Mouse (Mus musculus) lung, postnatal 0 days (tissue): ENCODE measurements around the gene Dalrd3. TPM values are rescaled to one million over a fixed set of nuclear protein-coding genes. Genes with fewer than 3 reads are reported as not detected.

Experiments used
- ATAC-seq: fragments of 200-750 bp; cut with Nextera tagmentation; 2 replicates; pipeline ENCODE4 v1.8.0; 2017; ENCODE audit warnings: moderate library complexity
- DNase-seq: peaks from one replicate; pipeline ENCODE4 v3.0.0-alpha.2; 2016; ENCODE audit warnings: low spot score
- H3K27ac ChIP-seq: fragments of 300-500 bp; sonication (generic); 2 replicates; pipeline ENCODE4 v1.5.1; 2014; ENCODE audit warnings: antibody characterized with exemption, mild to moderate bottlenecking, low read length, mixed read lengths
- H3K27me3 ChIP-seq: fragments of 300-500 bp; sonication (generic); replicated peaks from 2 replicates; pipeline ENCODE4 v1.6.1; 2014; ENCODE audit warnings: low read length, mixed read lengths; ENCODE audit not compliant: insufficient read depth
- H3K36me3 ChIP-seq: fragments of 300-500 bp; sonication (generic); 2 replicates; pipeline ENCODE4 v1.6.1; 2014; ENCODE audit warnings: low read length, mixed read lengths; ENCODE audit not compliant: insufficient read depth
- H3K4me1 ChIP-seq: fragments of 300-500 bp; sonication (generic); 2 replicates; pipeline ENCODE4 v1.6.1; 2014; ENCODE audit warnings: antibody characterized with exemption, low read depth, low read length, mixed read lengths; ENCODE audit not compliant: insufficient read depth
- H3K4me2 ChIP-seq: fragments of 300-500 bp; sonication (generic); replicated peaks from 2 replicates; pipeline ENCODE4 v1.6.1; 2014; ENCODE audit warnings: low read depth, mild to moderate bottlenecking, low read length, moderate library complexity, mixed read lengths
- H3K4me3 ChIP-seq: fragments of 300-500 bp; sonication (generic); 2 replicates; pipeline ENCODE4 v1.5.1; 2014; ENCODE audit warnings: low read depth, low read length
- H3K9ac ChIP-seq: fragments of 300-500 bp; sonication (generic); replicated peaks from 2 replicates; pipeline ENCODE4 v1.6.1; 2014; ENCODE audit warnings: low read depth, mild to moderate bottlenecking
- H3K9me3 ChIP-seq: fragments of 300-500 bp; sonication (generic); 2 replicates; pipeline ENCODE4 v1.6.1; 2016; ENCODE audit warnings: low read length, mixed read lengths
- CTCF ChIP-seq: IDR thresholded peaks from 2 replicates; pipeline ENCODE4 v1.5.1; 2016; ENCODE audit warnings: antibody characterized with exemption, mild to moderate bottlenecking
- EP300 ChIP-seq: IDR thresholded peaks from 2 replicates; pipeline ENCODE4 v1.6.1; 2016; ENCODE audit warnings: antibody characterized with exemption, mild to moderate bottlenecking, control low read depth
- WGBS: fragments of 180-500 bp; shearing (Covaris S2); extraction: QIAGEN DNeasy Blood & Tissue Kit; methylation state at CpG from one replicate; pipeline ENCODE4 v1.1.7; 2014; 5-methylcytosine and 5-hydroxymethylcytosine counted together
- polyA plus RNA-seq: library from polyadenylated mRNA; unstranded; fragments of >200 nt; fragmentation: Nextera tagmentation; extraction: Ambion mirVana; gene quantifications from 2 replicates; pipeline ENCODE4 v1.2.1, GENCODE M21; 2015

Gene Dalrd3
- polyA plus RNA-seq, 1 experiment from 2014 or later, result 74.0 TPM

- no peak for DNase-seq
- 0 out of 2 replicates have a peak, but pooled peaks cover 6% of the 10 kb centered on the region for H3K4me1 ChIP-seq
- WGBS, result 77% methylated on average over 37 of the region's 37 CpGs
- H3K9ac ChIP-seq, result no peak overlapping the region
- ATAC-seq, result no peak
- peaks cover 11% of the 10 kb centered on the region for H3K36me3 ChIP-seq
- no peak for TF ChIP-seq EP300
- TF ChIP-seq CTCF, result no peak
- no peaks in the 10 kb centered on the region for H3K9me3 ChIP-seq
- H3K27ac ChIP-seq, result no peak overlapping the region
- H3K4me3 ChIP-seq, result no peak overlapping the region
- no peaks in the 10 kb centered on the region for H3K27me3 ChIP-seq
- H3K4me2 ChIP-seq, result no peak overlapping the region
These were observed 5.9 kb downstream of the Dalrd3 start for GRCm38 (mm10) chr9:108575321-108576297.

- peaks cover 5% of the 10 kb centered on the region for H3K36me3 ChIP-seq
- H3K9me3 ChIP-seq, result no peaks in the 10 kb centered on the region
- peak overlapping the region; percentile 95; the same call in 1 of the 2 replicates for H3K4me2 ChIP-seq
- 0 out of 2 replicates have a peak, but pooled peaks cover 6% of the 10 kb centered on the region for H3K4me1 ChIP-seq
- H3K4me3 ChIP-seq, result no peak overlapping the region
- H3K9ac ChIP-seq, result no peak overlapping the region
- TF ChIP-seq CTCF, result no peak
- TF ChIP-seq EP300, result no peak
- ATAC-seq (no peak), DNase-seq (no peak)
- H3K27me3 ChIP-seq, result no peaks in the 10 kb centered on the region
- H3K27ac ChIP-seq, result no peak overlapping the region
- 49% methylated on average over 6 of the region's 6 CpGs for WGBS
These were observed 7.3 kb downstream of the Dalrd3 start for GRCm38 (mm10) chr9:108577025-108577424.

GRCm38 (mm10) chr9:108577934-108578544 is 8.4 kb downstream of the Dalrd3 start:
- 0 out of 2 replicates have a peak, but pooled peaks cover 6% of the 10 kb centered on the region for H3K4me1 ChIP-seq
- H3K36me3 ChIP-seq, result no peaks in the 10 kb centered on the region; the same call in 1 of the 2 replicates
- H3K4me3 ChIP-seq, result peak overlapping the region; percentile 75
- no peaks in the 10 kb centered on the region for H3K9me3 ChIP-seq
- 1% methylated on average over 24 of the region's 24 CpGs for WGBS
- no peak; the same call in 1 of the 2 replicates for TF ChIP-seq EP300
- no peak for TF ChIP-seq CTCF
- ATAC-seq, result peak; percentile 36
- no peaks in the 10 kb centered on the region for H3K27me3 ChIP-seq
- H3K27ac ChIP-seq, result peak overlapping the region; percentile 90
- peak overlapping the region; percentile 95 for H3K4me2 ChIP-seq
- peak; percentile 74 for DNase-seq
- H3K9ac ChIP-seq, result peak overlapping the region; percentile 55

GRCm38 (mm10) chr9:108578545-108579343 is 9.1 kb downstream of the Dalrd3 start, which contains the start of gene Wdr6:
TSS of gene Wdr6 (minus strand) at chr9:108578739.
- Histone ChIP-seq H3K4me3 (peak within 1 kb of the TSS; percentile 75), H3K27me3 (no peaks in the 10 kb centered on the region), H3K36me3 (no peaks in the 10 kb centered on the region; the same call in 1 of the 2 replicates), H3K4me1 (0 out of 2 replicates have a peak, but pooled peaks cover 6% of the 10 kb centered on the region), H3K9ac (peak within 1 kb of the TSS; percentile 55), H3K4me2 (peak within 1 kb of the TSS; percentile 95), H3K27ac (peak within 1 kb of the TSS; percentile 90), H3K9me3 (no peaks in the 10 kb centered on the region)
- TF ChIP-seq EP300 (peak; percentile 55), CTCF (peak; percentile 9)
- ATAC-seq (peak; percentile 98), DNase-seq (peak; percentile 97)
- 7% methylated on average over 49 of the region's 51 CpGs for WGBS

- Histone ChIP-seq H3K9ac (no peak overlapping the region), H3K4me1 (0 out of 2 replicates have a peak, but pooled peaks cover 6% of the 10 kb centered on the region), H3K36me3 (no peaks in the 10 kb centered on the region; the same call in 1 of the 2 replicates), H3K27ac (no peak overlapping the region), H3K9me3 (no peaks in the 10 kb centered on the region), H3K27me3 (no peaks in the 10 kb centered on the region), H3K4me2 (peak overlapping the region; percentile 95), H3K4me3 (no peak overlapping the region)
- TF ChIP-seq CTCF, result no peak
- no peak for TF ChIP-seq EP300
- ATAC-seq (no peak), DNase-seq (no peak)
- 66% methylated on average over 5 of the region's 5 CpGs for WGBS
These were observed 9.6 kb downstream of the Dalrd3 start for GRCm38 (mm10) chr9:108579344-108579690.
